In the genomic region with DNA sequence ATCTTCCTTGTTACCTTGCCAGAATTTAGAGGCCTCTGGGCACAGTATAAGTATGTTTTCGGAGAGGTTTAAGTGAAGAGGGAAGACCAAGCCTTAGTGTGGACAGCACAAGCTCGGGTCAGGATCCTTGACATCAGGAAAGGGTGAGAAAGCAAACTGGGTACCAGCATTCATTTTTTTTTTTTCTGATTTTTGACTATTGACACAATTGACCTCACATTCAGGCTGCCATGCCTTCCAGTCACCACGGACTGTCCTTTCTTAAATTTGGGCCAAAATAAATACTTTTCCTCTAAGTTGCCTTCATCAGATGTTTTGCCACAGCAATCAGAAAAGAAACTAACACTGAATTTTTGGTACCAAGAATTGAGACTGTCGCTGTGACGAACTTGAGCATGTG, we compare ENCODE assay signal across 16 mouse cellular contexts.
"Had no signal": no experiment of that assay in that cellular context is flagged by ENCODE, and none has a peak within 500 bp of the region (broad histone marks: within the 10 kb centered on the region; RNA-seq: fewer than 3 reads in every experiment).

No protein-coding gene starts in this region.

- H3K9me3 ChIP-seq: neural tube, embryonic 13.5 days; neural tube, embryonic 15.5 days; stomach, embryonic 15.5 days had no signal

- DNase-seq: retina, postnatal 1 day; right cerebral cortex, adult 18-20 months; right cerebral cortex, postnatal 14 days; right cerebral cortex, postnatal 25 days; right cerebral cortex, postnatal 4 days; spleen, adult 18-20 months; thymus, adult 18-20 months; thymus, adult 2 months; thymus, postnatal 14 days; thymus, postnatal 25 days; thymus, postnatal 36 days; thymus, postnatal 4 days had no signal

- H3K27me3 ChIP-seq: neural tube, embryonic 13.5 days; neural tube, embryonic 15.5 days; stomach, embryonic 15.5 days had no signal

- H3K36me3 ChIP-seq: neural tube, embryonic 13.5 days; neural tube, embryonic 15.5 days; stomach, embryonic 15.5 days had no signal

- H3K4me1 ChIP-seq: neural tube, embryonic 13.5 days; neural tube, embryonic 15.5 days; stomach, embryonic 15.5 days had no signal

- H3K4me3 ChIP-seq: neural tube, embryonic 13.5 days; neural tube, embryonic 15.5 days; stomach, embryonic 15.5 days had no signal

- H3K9ac ChIP-seq: neural tube, embryonic 13.5 days; neural tube, embryonic 15.5 days; stomach, embryonic 15.5 days had no signal

- H3K27ac ChIP-seq: neural tube, embryonic 13.5 days; neural tube, embryonic 15.5 days; stomach, embryonic 15.5 days; stomach, postnatal 0 days had no signal

- H3K4me2 ChIP-seq: neural tube, embryonic 13.5 days; neural tube, embryonic 15.5 days; stomach, embryonic 15.5 days had no signal
